26 mouse cellular contexts compared by ENCODE assay signal in genomic region chr12:119957041-119957440, GRCm38 (mm10). TPM values are rescaled to one million over a fixed set of nuclear protein-coding genes. Genes with fewer than 3 reads are reported as not detected.
DNase-seq lines count a peak whose midpoint lies in the region; ATAC-seq lines count a peak whose summit lies in the region.
"Had no signal": no experiment of that assay in that cellular context is flagged by ENCODE, and none has a peak within 500 bp of the region (broad histone marks: within the 10 kb centered on the region; RNA-seq: fewer than 3 reads in every experiment).

No protein-coding gene starts in this region.

- no peaks in the 10 kb centered on the region for H3K9me3 ChIP-seq in hindbrain, embryonic 12.5 days (replicated peaks)
- no peaks in the 10 kb centered on the region for H3K9me3 ChIP-seq in hindbrain, embryonic 10.5 days
- no peaks in the 10 kb centered on the region for H3K9me3 ChIP-seq in midbrain, embryonic 11.5 days (ENCODE audit: control insufficient read depth, low read length)
- H3K9me3 ChIP-seq in midbrain, embryonic 16.5 days (replicated peaks; ENCODE audit: control insufficient read depth, low read length, poor library complexity, severe bottlenecking), result no peaks in the 10 kb centered on the region
- H3K9me3 ChIP-seq: embryonic facial prominence, embryonic 10.5 days; embryonic facial prominence, embryonic 13.5 days; forebrain, embryonic 12.5 days; forebrain, embryonic 15.5 days; heart, embryonic 12.5 days; heart, embryonic 15.5 days; hindbrain, embryonic 13.5 days had no signal

- peak; percentile 46; the same call in 1 of the 2 replicates for ATAC-seq in hindbrain, embryonic 12.5 days (ENCODE audit: low FRiP score)
- ATAC-seq in midbrain, embryonic 11.5 days (ENCODE audit: low FRiP score), result no peak
- ATAC-seq in midbrain, embryonic 16.5 days, result no peak
- ATAC-seq: activated CD4-positive, CD25-positive, alpha-beta regulatory T cell, adult 4 months; forebrain, embryonic 15.5 days; intestine, postnatal 0 days had no signal

- no peaks in the 10 kb centered on the region for H3K27me3 ChIP-seq in hindbrain, embryonic 12.5 days
- no peaks in the 10 kb centered on the region for H3K27me3 ChIP-seq in hindbrain, embryonic 10.5 days (ENCODE audit: insufficient read depth, poor library complexity, severe bottlenecking)
- no peaks in the 10 kb centered on the region for H3K27me3 ChIP-seq in midbrain, embryonic 11.5 days (ENCODE audit: control insufficient read depth, insufficient read depth, low read length)
- no peaks in the 10 kb centered on the region for H3K27me3 ChIP-seq in midbrain, embryonic 16.5 days (ENCODE audit: control insufficient read depth, insufficient read depth, low read depth, low read length)
- H3K27me3 ChIP-seq: embryonic facial prominence, embryonic 13.5 days; forebrain, embryonic 12.5 days; forebrain, embryonic 15.5 days; heart, embryonic 12.5 days; heart, embryonic 15.5 days; hindbrain, embryonic 13.5 days had no signal

- peak; percentile 80 to 82 for DNase-seq in cerebellum, postnatal 10 days
- DNase-seq in cerebellum, adult 9-11 months, result no peak
- no peak for DNase-seq in hindbrain, embryonic 10.5 days (ENCODE audit: low spot score)
- peak; percentile 26 for DNase-seq in midbrain, embryonic 11.5 days (ENCODE audit: low spot score, missing footprints)
- DNase-seq in retina, postnatal 1 day, result peak; percentile 20
- no peak for DNase-seq in retina, embryonic 14.5 days (ENCODE audit: low spot score)
- DNase-seq: adrenal gland, adult 8-10 months; adrenal gland, postnatal 25 days; cerebellum, adult 11 months; cerebellum, adult 8-10 months; gastrocnemius, postnatal 25 days; heart, adult 18-20 months; heart, postnatal 10 days; heart, postnatal 36 days had no signal

- H3K4me1 ChIP-seq in hindbrain, embryonic 12.5 days, result no peaks in the 10 kb centered on the region
- no peaks in the 10 kb centered on the region for H3K4me1 ChIP-seq in hindbrain, embryonic 10.5 days (replicated peaks)
- H3K4me1 ChIP-seq in midbrain, embryonic 11.5 days (ENCODE audit: control insufficient read depth, insufficient read depth, low read length), result no peaks in the 10 kb centered on the region
- no peaks in the 10 kb centered on the region for H3K4me1 ChIP-seq in midbrain, embryonic 16.5 days (ENCODE audit: control insufficient read depth, insufficient read depth, low read length)
- H3K4me1 ChIP-seq: embryonic facial prominence, embryonic 10.5 days; embryonic facial prominence, embryonic 13.5 days; forebrain, embryonic 12.5 days; heart, embryonic 12.5 days; heart, embryonic 15.5 days; hindbrain, embryonic 13.5 days had no signal

- H3K4me3 ChIP-seq in hindbrain, embryonic 12.5 days, result no peak overlapping the region
- no peak overlapping the region for H3K4me3 ChIP-seq in hindbrain, embryonic 10.5 days
- no peak overlapping the region for H3K4me3 ChIP-seq in midbrain, embryonic 11.5 days (ENCODE audit: low read depth, low read length)
- H3K4me3 ChIP-seq in midbrain, embryonic 16.5 days (ENCODE audit: low read depth, low read length), result no peak overlapping the region
- H3K4me3 ChIP-seq: embryonic facial prominence, embryonic 10.5 days; embryonic facial prominence, embryonic 13.5 days; erythroblast, embryonic 14.5 days; forebrain, embryonic 12.5 days; forebrain, embryonic 15.5 days; heart, embryonic 12.5 days; heart, embryonic 15.5 days; hindbrain, embryonic 13.5 days had no signal

- no peak overlapping the region for H3K4me2 ChIP-seq in hindbrain, embryonic 12.5 days (replicated peaks)
- no peak overlapping the region for H3K4me2 ChIP-seq in midbrain, embryonic 11.5 days
- H3K4me2 ChIP-seq in midbrain, embryonic 16.5 days (ENCODE audit: low read length), result no peak overlapping the region
- H3K4me2 ChIP-seq: embryonic facial prominence, embryonic 13.5 days; forebrain, embryonic 12.5 days; forebrain, embryonic 15.5 days; heart, embryonic 12.5 days; heart, embryonic 15.5 days; hindbrain, embryonic 13.5 days had no signal

- no peak overlapping the region for H3K9ac ChIP-seq in hindbrain, embryonic 12.5 days
- H3K9ac ChIP-seq in midbrain, embryonic 11.5 days (ENCODE audit: low read length), result no peak overlapping the region
- no peak overlapping the region for H3K9ac ChIP-seq in midbrain, embryonic 16.5 days (ENCODE audit: low read depth, low read length)
- H3K9ac ChIP-seq: embryonic facial prominence, embryonic 13.5 days; forebrain, embryonic 12.5 days; forebrain, embryonic 15.5 days; heart, embryonic 12.5 days; heart, embryonic 15.5 days; hindbrain, embryonic 13.5 days had no signal

- H3K27ac ChIP-seq in hindbrain, embryonic 12.5 days, result no peak overlapping the region
- no peak overlapping the region for H3K27ac ChIP-seq in hindbrain, embryonic 10.5 days
- no peak overlapping the region for H3K27ac ChIP-seq in midbrain, embryonic 11.5 days (ENCODE audit: low read depth, low read length)
- H3K27ac ChIP-seq in midbrain, embryonic 16.5 days (ENCODE audit: low read length), result no peak overlapping the region
- H3K27ac ChIP-seq: embryonic facial prominence, embryonic 10.5 days; embryonic facial prominence, embryonic 13.5 days; forebrain, embryonic 12.5 days; forebrain, embryonic 15.5 days; heart, embryonic 15.5 days; hindbrain, embryonic 13.5 days had no signal

- no peaks in the 10 kb centered on the region for H3K36me3 ChIP-seq in hindbrain, embryonic 12.5 days
- no peaks in the 10 kb centered on the region for H3K36me3 ChIP-seq in hindbrain, embryonic 10.5 days
- H3K36me3 ChIP-seq in midbrain, embryonic 11.5 days (ENCODE audit: control insufficient read depth, insufficient read depth, low read length), result no peaks in the 10 kb centered on the region
- H3K36me3 ChIP-seq in midbrain, embryonic 16.5 days (ENCODE audit: control insufficient read depth, insufficient read depth, low read length), result no peaks in the 10 kb centered on the region
- H3K36me3 ChIP-seq: embryonic facial prominence, embryonic 10.5 days; embryonic facial prominence, embryonic 13.5 days; forebrain, embryonic 12.5 days; forebrain, embryonic 15.5 days; heart, embryonic 12.5 days; heart, embryonic 15.5 days; hindbrain, embryonic 13.5 days had no signal

- 71% methylated on average over 3 of the region's 3 CpGs for WGBS in hindbrain, embryonic 12.5 days
- 76% methylated on average over 3 of the region's 3 CpGs for WGBS in hindbrain, embryonic 10.5 days
- WGBS in midbrain, embryonic 11.5 days, result 77% methylated on average over 3 of the region's 3 CpGs
- WGBS in midbrain, embryonic 16.5 days, result 47% methylated on average over 3 of the region's 3 CpGs

RNA-seq across cellular contexts. Expression of gene Tmem196, which starts 11.4 kb away (rescaled TPM):
- polyA plus RNA-seq in hindbrain, embryonic 12.5 days (2016; fragmentation: Nextera tagmentation; extraction: Ambion mirVana), result 2.5 and 4.5 TPM in 2 replicates
- polyA plus RNA-seq in hindbrain, embryonic 10.5 days (2016; fragmentation: Nextera tagmentation; extraction: Ambion mirVana), result 0.72 and 1.5 TPM in 2 replicates
- polyA plus RNA-seq in midbrain, embryonic 11.5 days (2014; fragmentation: Nextera tagmentation; extraction: Ambion mirVana), result 1.4 and 1.8 TPM in 2 replicates
- 16.6 and 20.5 TPM in 2 replicates for polyA plus RNA-seq in midbrain, embryonic 16.5 days (2015; fragmentation: Nextera tagmentation; extraction: Ambion mirVana)
- polyA plus RNA-seq: activated CD4-positive, CD25-positive, alpha-beta regulatory T cell, adult 4 months; erythroblast, embryonic 14.5 days had no signal

Comparison
In these comparisons a context has a peak if more than half of its experiments do, and no peak if none do; other contexts are left out.
1. DNase-seq: peak in cerebellum, postnatal 10 days (2 of 2), midbrain, embryonic 11.5 days (single experiment) and retina, postnatal 1 day (single experiment); none in cerebellum, adult 9-11 months (single experiment), hindbrain, embryonic 10.5 days (single experiment) and retina, embryonic 14.5 days (single experiment).